Mouse (Mus musculus) thymus, postnatal 4 days (tissue): ENCODE results near the gene Rprd2.
"Not testable (repeated sequence)": the region's sequence is repeated elsewhere in the genome, so short reads cannot be mapped to it uniquely, and the experiment has no call there.

Experiments
- DNase-seq: peaks from one replicate; pipeline ENCODE4 v3.0.0; 2021

Gene Rprd2

DNA sequence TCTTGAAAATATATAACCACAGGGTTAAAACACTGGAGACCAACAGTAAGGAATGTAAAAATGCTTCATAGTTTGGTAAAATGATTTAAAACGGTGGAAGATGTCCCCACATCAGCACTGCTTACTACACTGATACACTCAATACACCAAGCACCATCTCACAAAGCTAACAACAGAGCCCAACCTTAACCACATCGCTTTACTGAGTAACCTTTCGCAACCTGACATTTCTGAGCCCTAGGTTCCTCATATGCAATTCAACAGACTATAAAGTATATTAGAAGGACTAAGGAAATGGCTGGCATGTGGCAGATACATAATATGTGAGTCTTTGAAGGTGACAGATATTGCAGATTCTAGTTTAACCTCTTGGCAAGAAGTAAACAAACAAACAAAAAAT is 2.0 kb downstream of the Rprd2 start:
- no peak for DNase-seq

DNA sequence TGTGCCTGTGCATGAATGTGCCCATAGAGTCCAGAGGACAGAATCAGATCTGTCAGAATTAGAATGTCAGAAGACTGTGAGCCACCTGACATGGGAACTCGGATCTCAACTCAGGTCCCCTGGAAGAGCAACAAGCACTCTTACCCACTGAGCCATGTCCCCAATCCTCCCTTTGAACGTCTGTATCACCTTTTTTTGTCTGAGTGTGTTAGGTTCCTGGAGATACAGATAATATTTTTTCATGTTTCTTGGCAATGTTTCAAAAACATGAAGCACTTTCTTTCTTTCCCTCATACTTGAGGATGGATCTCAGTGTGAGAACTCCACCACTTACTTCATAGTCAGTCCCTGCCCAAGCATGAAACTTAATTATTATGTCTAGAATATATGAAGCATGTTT is 10.3 kb downstream of the Rprd2 start:
- no peak for DNase-seq

DNA sequence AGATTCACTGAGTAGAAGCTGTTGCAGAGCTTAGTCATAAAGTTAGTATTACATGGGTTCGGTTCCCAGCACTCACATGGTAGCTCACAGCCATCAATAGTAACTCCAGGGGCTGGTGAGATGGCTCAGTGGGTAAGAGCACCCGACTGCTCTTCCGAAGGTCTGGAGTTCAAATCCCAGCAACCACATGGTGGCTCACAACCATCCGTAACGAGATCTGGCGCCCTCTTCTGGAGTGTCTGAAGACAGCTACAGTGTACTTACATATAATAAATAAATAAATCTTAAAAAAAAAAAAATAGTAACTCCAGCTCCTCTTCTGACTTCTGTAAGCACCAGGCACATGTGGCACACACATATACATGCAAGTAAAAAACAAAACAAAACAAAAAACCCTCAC is 11.0 kb downstream of the Rprd2 start:
- DNase-seq = not testable (repeated sequence)

GRCm38 (mm10) chr3:95806677-95807076 is 12.0 kb downstream of the Rprd2 start:
- no peak for DNase-seq

- DNase-seq = no peak
Measured at GRCm38 (mm10) chr3:95803851-95804250, 14.8 kb downstream of the Rprd2 start.

GRCm38 (mm10) chr3:95798756-95799155 is 19.9 kb downstream of the Rprd2 start:
- no peak for DNase-seq

GRCm38 (mm10) chr3:95794299-95794698 is 24.4 kb downstream of the Rprd2 start:
- no peak for DNase-seq

DNA sequence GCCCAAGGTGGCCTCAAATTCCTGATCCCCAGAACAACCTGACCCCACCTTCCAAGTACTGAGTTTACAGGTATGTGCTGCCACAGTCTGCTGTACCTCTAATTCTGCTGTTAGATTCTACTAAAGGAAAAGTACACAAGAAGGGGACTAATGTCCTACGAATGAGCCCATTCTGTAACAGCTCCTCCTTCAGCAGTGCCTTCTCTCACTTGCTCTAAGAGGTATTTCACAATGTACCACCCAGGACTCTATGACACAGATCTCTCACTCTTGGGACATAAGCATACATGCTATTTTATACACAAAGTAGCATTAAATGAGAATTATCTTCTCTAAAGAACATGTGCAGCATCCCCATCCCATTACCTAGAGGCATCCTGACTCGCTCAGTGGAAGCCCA is 25.0 kb downstream of the Rprd2 start:
- DNase-seq = no peak

DNA sequence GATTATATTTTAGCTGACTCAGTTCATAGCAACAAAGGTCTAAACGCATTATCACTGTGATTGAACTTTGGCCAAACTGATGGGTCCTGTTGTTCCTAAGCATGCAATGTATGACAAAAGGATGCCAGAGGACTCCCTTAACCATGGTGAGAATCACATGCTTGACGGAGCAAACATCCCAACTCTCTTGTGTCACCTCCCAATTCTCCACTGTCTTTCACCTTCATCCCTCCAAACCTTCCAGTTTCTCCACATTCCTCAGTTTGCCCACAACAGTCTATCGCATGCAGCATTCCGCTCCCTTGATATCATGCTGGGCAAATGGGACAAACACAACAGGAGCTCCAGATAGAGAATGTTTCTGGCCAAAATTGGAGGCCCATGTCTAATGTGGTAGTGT is 33.2 kb downstream of the Rprd2 start:
- no peak for DNase-seq

DNA sequence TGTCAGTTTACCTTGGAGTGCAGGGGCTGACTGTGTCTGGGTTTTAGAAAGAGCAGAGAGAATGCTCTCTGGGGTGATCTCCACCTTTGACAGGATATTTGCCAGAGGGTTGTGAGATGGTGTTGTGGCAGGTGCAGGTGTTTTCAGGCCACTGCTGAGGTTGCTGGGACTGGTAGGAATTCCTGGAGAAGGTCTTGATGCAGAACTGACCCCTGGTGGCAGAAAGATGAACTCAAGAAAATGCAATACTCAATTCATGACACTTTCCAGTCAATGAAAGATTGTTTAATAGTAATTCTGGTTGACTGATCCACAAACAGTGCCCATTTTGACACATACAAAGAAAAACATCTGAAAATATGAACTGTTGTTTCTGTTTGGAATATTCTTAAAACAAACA is 46.7 kb downstream of the Rprd2 start:
- DNase-seq = peak; percentile 59

DNA sequence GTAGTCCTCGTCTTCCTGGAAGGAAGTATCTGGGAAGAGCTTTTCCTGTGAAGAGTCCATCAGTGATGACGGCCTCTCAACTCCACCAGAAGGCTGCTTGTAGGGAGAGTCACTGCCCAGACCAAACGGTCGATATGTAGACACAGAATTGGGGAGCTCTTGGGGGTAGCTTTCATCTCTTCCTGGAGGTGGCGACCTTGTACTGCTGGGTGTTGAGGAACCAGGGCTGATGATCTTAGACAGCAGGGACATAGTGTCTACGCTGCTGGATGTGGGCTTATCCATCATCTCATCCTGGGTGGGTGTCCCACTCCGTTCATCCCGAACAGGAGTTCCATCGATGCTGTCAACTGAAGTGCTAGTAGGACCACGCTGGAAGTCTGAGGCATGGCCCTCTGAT is 53.1 kb downstream of the Rprd2 start:
- DNase-seq = no peak

- DNase-seq = no peak
Measured at GRCm38 (mm10) chr3:95763811-95764210, 54.9 kb downstream of the Rprd2 start.

GRCm38 (mm10) chr3:95762961-95763360 is 55.7 kb downstream of the Rprd2 start:
- DNase-seq = no peak

GRCm38 (mm10) chr3:95761771-95762170 is 56.9 kb downstream of the Rprd2 start:
- no peak for DNase-seq

DNA sequence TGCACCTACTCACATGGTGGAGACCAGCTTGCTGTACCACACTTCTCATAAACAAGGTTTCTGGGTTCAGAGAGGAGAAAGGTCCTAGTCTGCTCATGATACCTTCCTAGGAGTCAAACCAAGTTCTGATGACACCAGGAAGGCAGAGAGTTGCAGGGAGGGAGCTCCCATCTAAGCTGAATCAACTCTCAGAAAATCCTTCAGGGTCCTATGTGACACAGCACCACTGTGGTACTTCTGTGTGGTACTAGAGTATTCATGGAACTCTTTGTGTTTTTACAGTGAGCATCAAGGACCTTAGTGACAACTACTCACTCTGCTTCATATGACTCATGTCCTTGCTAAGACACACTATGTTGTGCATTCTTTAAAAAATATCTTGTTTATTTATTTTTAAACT is 58.0 kb downstream of the Rprd2 start:
- DNase-seq = no peak

- no peak for DNase-seq
Measured at GRCm38 (mm10) chr3:95760106-95760505, 58.6 kb downstream of the Rprd2 start, which contains the start of gene Tars2. Tars2 (minus strand) TSS chr3:95760206.

DNA sequence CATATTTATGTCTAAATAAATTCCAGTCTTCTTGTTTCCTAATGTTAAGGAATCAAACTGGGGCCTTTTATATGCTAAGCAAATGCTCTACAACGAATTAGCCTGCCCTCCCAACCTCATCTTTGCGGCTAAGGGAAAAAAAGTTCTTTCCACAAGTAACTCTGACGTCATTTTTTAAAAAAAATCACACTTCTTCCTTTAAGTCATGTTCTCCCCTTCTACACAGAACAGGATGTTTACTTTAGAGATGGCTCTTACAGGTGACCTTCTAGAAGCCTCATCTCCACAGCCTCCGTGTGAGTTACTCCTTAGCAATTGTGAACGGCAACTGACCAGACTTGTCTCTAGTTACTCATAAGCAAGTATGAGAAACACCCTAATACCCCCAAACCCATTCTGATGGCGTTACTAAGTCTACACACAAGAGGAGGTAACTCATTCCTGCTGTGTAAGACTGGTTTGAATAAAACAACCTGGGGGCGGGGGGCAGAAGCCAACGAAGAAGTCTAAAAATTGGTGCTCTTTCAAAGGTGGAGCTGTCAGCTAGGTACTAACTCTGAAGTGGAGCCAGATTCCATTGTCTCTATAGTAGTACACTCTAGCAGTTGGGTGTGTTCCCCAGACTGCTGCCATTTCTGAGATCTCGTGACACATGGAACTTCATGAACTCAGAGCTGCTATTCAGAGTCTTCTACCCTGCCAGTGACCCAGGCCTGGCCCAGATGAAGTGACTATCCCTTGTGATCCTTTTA is 60.0 kb downstream of the Rprd2 start:
- no peak for DNase-seq

DNA sequence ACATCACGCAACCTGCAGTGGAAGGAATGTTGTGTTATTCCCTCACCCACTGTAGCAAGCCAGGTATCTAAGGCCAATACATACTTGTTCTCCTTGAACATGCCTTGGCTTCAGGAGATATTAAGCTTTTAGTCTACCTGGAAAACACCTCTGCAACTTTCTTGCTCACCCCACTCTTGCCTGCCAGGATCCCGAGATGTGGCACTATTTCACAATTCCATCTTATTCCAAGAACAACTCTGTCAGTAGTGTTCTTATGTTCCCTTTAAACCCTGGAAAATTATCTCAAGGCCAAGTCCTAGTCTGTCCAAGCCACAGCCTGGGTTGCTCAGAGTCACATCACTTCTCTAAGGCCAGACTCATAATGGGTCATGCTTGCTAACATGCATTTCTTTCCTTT is 61.9 kb downstream of the Rprd2 start:
- DNase-seq = no peak

GRCm38 (mm10) chr3:95754345-95755206 is 64.1 kb downstream of the Rprd2 start:
- peak; percentile 90 for DNase-seq

GRCm38 (mm10) chr3:95752935-95753334 is 65.7 kb downstream of the Rprd2 start:
- DNase-seq = no peak

DNA sequence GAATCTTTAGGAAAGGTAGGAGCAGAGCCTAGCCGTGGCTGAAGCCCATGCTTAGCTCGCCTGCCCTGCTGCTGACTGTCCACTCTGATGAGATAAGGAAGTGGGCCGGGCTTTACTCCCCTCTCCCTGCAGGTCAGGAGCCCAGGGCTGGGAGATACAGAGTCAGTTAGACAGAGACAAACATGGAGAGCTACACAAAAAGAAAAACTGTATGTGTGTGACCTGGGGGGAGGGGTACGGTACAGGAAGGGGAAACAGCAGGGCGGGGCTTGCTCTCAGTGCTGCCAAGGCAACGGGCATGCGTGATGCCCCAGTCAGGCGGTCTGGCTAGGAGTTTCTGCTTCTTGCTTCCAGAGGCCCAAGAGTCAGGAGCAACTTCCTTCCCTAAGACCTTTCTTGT is 78.3 kb downstream of the Rprd2 start:
- peak; percentile 61 for DNase-seq

GRCm38 (mm10) chr3:95739353-95740104 is 79.1 kb downstream of the Rprd2 start, which contains the start of gene Ecm1:
Ecm1 (minus strand) TSS chr3:95739569.
- peak; percentile 48 for DNase-seq

DNA sequence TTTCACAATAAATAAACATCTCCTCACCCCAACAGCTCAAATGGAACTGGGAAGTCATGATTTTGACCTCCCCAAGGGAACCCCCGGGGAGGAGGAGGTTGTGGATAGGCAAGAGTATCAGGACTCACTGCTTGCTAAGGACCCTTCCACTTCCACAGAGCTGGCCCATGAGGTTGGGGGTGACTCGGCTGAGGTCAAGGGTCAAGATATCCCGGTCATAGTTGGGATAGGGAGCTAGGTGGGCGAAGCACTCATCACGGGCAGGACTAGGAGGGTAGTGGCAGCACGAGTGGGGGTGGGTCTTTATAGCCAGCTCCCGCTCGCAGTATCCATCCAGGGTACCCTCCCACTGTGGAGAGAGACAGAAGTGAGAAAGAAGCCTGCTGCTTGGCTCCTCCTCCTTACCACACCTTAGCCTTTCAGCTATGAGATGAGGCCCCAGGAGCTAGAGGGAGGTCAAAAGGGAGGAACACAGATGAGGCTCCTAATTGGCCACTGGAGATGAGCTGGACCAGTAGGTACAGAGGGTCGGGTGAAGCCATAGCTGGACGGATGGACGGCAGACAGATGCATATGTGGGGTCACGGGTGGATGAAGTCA is 83.5 kb downstream of the Rprd2 start:
- no peak for DNase-seq
